Mouse (Mus musculus): ENCODE measurements at regions not wholly inside any gene's neighbourhood (a gene's known extent, or its start where the extent isn't known, plus 50 kb on each side); places are given as distances from the start of the nearest gene placed in this dataset.

- no peak for DNase-seq
These were observed 82.9 kb upstream of the Phyhipl start for GRCm38 (mm10) chr10:70738686-70739085.

- DNase-seq = no peak
These were observed 78.2 kb upstream of the Phyhipl start for GRCm38 (mm10) chr10:70733956-70734355.

- no peak for DNase-seq
These were observed 77.7 kb upstream of the Phyhipl start for GRCm38 (mm10) chr10:70733478-70733877.

GRCm38 (mm10) chr10:70725091-70725490 is 69.3 kb upstream of the Phyhipl start:
- no peak for DNase-seq

- no peak for DNase-seq
These were observed 67.0 kb upstream of the Phyhipl start for GRCm38 (mm10) chr10:70722783-70723182.

GRCm38 (mm10) chr10:70722381-70722780 is 66.6 kb upstream of the Phyhipl start:
- no peak for DNase-seq

- peak; percentile 24 for DNase-seq
These were observed 61.7 kb upstream of the Phyhipl start for GRCm38 (mm10) chr10:70717464-70717863.

GRCm38 (mm10) chr10:70717025-70717424 is 61.3 kb upstream of the Phyhipl start:
- DNase-seq = peak; percentile 51

GRCm38 (mm10) chr10:70713306-70713705 is 57.5 kb upstream of the Phyhipl start:
- no peak for DNase-seq

GRCm38 (mm10) chr10:70708806-70709205 is 53.0 kb upstream of the Phyhipl start:
- no peak for DNase-seq

All from cerebellum, adult 8-10 months (tissue).